Mouse (Mus musculus) gastrocnemius, postnatal 4 days (tissue): ENCODE data around the gene Cacna1c. TPM values are rescaled to one million over a fixed set of nuclear protein-coding genes. Genes with fewer than 3 reads are reported as not detected.
"Not testable (repeated sequence)": the region's sequence is repeated elsewhere in the genome, so short reads cannot be mapped to it uniquely, and the experiment has no call there.

Experiments
- DNase-seq, 2 experiments: peaks; one replicate each; pipeline ENCODE4 v3.0.0; 2021 to 2022; ENCODE audit warnings: low spot score in 2 of 2, mixed read lengths in 2 of 2
- total RNA-seq, 2 experiments: library from RNA; stranded (reverse); gene quantifications; 2 replicates each; pipeline ENCODE4 v1.2.3; 2021

Cacna1c gene
- total RNA-seq, 2 experiments from 2014 or later, result 7.5 to 9.9 TPM

DNA sequence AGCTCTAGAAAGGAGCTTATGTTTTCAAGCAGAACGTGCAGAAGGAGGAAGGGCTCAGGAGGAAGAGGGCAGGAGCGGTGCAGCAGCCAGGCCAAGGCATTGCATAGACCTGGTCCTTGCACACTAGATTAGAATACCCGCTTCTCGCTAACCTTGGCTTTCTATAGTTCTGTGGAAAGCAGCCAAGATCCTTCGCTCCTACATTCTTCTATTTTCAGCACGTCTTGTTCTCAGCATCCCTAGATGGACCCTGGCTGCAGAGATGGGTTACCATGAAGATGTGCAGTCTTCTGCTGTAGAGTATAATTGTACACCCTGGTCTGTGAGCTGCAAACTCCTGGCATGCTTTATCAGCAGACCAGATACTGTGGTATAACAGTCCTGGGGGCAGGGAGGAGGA lies 18.0 kb upstream of the Cacna1c start:
- no peak for DNase-seq

DNA sequence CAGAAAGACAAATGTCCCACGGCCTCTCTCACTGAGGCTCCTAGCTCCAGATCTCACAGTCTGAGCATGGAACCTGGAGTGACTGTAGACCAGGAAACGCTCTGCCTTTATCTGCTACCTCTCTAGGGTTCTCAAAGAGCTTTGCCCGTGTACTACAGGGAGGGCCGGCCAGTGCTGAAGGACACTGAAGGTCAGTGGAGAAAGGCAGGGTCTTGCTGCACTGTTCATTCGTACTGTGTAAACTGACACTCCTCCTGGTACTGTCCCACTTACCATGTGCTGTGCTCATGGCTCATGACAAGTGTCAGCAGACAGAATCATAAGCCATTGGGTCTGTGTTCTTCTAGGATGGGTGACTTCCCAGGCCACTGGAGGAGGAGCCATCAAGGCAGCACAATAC lies 17.2 kb upstream of the Cacna1c start:
- no peak for DNase-seq

DNA sequence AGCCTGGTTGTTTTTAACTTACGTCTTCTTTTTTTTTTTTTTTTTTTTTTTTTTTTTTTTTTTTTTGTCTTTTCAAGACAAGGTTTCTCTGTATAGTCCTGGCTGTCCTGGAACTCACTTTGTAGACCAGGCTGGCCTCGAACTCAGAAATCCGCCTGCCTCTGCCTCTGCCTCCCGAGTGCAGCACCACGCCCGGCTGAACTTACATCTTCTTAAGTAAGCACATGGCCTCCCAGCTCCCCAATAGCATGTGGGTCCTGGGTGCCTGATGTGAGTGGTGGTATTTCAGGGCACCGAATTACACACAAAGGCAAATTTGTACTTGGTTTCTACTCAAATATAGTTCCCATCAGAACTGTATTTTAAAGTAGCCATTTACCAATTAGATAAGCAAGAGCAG lies 9.8 kb upstream of the Cacna1c start:
- DNase-seq, result not testable (repeated sequence)

DNA sequence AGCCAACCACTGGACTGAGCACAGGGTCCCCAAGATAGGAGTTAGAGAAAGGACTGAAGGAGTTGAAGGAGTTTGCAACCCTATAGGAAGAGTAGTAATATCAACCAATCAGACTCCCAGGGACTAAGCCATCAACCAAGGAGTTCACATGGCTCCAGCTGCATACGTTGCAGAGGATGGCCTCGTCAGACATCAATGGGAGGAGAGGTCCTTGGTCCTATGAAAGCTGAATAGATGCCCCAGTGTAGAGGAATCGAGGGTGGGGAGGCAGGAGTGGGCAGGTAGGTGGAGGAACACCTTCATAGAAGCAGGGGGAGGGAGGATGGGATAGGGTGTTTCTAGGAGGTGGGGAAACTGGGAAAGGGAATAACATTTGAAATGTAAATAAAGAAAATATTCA lies 8.7 kb upstream of the Cacna1c start:
- DNase-seq, result no peak

DNA sequence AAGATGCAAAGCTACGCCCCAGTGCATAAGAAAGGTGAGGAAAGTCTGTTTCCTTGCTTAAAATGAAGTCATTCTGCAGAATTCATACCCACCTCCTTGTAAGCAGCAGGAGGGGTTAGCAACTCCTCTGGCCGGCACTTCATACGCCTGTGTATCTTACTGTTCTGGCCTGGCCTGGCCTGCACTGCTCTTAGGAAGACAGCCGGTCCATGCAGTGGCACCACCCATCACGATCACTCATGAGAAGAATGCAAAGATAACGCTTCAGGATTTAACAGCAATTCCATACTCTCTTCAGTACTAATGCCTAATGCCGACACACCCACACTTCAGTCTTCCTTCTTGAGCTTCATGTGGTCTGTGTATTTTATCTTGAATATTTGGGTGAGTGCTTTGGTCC lies 8.1 kb upstream of the Cacna1c start:
- no peak for DNase-seq

DNA sequence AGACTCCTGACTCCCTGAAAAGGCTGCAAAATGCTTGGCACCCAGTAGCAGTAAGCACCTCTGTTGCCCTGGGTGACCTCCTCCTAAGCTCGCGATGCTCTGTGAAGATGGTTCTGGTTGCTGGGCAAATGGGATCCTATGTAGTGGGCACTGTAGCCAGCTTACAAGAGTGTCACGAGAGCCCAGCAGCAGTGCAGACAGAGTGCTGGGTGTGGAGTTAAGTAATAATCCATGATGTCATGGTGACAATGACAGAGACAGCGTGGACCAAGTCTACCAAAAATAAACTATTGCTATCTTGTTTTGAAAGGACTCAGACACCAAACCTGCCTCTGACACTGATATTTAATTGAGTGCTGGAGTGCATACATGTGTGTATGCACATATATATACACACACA lies 5.4 kb upstream of the Cacna1c start:
- no peak for DNase-seq

DNA sequence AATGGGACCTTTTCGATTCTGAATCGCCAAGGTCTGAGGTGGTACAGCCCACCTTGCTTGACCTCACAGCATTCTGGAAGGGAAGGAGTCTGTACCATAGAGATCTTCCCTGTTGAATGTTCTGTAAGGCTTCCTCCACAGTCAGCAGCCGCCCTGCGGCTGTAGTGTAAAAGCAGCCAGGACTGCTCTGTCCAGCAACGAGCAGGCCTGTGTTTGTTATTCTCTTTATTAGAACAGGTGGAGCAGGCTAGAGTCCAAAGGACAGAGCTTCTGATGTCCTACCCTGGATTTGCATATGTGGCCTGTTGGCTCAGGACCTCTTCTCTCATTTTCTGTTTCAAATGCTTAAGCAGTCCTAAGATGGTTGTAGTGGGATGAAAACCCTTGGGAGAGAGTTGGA lies 4.1 kb upstream of the Cacna1c start:
- DNase-seq, result no peak

DNA sequence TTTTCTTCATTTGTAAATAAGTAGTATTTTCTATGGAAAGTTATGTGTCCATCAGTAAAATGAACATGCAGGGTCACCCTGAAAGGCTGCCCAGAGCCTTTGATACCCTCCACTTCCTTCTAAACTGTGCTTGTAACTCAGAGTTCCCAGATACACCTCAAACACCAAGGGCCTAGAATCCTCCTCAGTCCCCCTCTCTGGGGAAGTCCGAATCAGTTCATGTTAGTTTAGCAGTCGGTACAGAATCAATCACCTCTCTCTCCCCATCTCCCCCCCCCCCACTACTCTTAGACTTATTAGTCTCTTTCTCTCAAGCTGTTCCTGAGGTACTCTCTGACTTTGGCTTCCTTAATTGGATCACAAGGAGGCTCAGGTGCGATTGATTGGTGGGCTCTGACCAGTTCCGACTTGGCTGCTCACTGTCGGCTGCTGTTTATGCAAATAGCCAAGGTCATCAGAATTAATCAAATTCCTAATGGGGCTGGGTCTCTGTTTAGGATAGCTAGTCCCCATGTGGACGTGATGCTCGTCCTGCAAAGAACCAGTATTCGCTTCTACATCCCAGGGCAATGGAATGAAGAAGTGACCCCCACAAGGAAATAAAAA lies 3.2 kb upstream of the Cacna1c start:
- DNase-seq, result no peak

DNA sequence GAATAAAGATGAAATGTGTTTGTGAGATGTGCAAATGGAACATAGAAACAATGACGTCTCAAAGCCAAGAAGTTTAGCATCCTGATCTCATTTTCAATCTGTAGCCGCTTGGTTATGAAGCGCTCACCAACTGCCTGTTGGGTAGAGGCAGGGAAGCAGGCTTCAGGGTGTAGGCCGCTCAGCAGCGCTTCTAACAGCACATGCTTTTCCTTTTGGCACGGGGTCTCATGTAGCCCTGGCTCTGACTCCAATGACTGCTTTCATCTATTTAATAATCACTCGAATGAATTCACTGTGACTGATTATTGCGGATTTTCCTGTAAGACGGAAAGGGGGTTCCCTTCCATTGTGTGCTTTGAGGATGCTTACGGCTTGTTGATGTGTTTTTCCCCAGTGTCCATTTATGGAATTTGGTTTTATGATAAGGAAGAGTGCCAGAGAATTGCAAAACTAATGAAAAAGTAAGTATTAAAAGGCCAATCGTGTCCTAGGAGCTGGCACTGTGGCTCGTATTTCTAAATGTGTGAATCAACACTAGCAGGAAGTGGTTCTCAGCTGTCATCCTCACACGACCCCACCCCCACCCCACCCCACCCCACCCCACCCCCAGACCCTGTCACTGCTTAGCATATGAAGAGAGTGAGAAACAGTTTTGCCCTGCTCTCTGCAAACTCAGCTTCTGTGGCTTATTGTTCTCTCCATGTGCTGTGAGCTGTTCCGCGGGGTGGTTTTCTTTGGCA lies 2.5 kb upstream of the Cacna1c start:
- no peak for DNase-seq

DNA sequence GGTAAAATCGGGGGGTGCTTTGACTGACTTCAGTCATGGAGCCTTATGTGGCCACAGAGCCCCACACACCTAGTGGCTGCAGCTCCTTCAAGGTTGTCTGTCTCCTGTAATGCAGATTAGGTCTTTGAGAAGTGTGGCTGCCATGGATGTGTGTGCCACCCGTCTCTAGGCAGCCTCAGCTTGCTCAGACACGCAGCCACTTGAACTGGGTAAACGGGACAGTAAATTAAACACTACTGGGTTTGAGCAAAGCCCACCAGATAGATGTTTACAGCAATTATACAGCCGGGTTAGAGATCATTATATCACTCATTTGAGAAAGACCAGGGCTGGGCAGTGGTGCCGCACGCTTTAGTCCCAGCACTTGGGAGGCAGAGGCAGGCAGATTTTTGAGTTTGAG lies 1.6 kb downstream of the Cacna1c start:
- no peak for DNase-seq

DNA sequence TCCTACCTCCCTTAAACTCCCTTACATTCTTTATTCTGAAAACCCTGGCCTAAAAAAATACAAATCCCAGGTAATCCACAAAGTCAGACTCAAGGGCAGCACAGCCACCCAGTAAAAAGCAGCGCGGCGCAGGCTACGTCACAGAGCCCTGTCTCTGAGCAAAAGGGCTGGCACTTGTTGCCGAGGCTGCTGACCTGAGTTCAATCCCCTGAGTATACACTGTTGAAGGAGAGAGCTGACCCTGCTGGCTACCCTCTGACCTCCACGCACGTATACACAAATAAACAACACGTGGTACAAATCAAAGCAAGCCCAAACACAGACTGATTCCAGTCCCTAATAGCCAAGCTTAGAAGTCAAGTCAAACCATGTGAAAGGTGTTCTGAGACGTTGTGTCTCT lies 2.1 kb downstream of the Cacna1c start:
- no peak for DNase-seq

DNA sequence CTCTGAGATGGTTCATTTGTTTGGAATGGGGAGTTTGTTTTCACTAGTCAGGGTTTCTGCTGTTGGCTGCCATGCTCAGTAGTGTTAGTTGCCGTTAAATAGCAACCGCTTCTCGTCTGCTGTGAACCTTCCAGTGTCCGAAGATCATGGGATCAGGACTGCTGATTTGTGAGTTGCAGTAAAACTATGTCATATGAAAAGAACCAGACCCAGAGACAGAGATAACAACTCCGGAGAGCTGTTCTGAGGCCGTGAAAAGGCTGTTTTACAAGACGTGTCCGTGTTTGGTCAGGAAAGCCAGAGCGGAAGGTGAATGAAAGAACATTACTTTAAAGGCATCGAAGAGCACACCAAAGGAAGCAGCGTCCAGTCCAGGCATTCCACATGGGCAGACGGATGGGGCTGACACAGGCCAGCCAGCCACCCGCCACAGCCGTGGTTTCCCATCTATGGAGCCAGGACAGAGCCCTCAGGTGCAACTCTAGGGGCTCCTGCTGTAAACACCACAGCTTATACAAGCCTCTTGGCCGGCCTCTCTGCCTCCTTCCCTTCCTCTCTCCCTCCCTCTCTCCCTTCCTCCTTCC lies 2.6 kb downstream of the Cacna1c start:
- DNase-seq, result no peak

DNA sequence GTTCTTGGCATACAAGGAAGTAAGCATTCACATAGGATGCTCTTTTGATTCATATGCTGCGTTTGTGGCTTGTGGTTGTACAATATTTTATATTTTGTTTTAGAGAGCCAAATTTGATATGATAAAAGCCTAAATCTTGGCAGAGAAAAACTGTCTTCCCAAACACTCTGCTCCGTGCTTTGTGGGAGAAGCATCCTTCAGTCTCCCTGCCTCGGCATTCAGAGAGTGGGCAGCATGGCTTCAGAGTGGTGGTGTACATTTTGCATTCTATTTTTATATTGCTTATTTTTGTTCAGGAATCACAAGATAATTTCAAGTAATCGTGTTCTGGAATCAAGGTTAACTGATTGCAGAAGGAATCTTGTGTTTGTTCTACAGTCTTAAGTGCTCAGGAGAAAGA lies 4.7 kb downstream of the Cacna1c start:
- no peak for DNase-seq

DNA sequence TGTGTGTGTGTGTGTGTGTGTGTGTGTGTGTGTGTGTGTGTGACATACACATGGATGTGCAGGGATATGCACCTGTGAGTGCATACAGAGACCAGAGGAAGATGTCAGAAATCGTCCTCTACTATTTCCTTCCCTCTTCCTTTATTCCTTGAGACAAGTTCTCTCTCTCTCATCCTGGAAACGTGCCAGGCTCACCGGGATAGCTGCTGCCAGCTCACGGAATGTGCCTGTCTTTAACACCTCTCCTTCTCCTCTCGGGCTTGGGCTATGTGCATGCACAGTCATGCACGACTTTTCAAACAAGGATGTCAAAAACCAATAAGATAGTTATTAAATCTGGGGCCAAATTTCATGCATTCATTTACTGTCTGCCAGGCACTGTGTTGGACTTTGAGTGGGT lies 8.6 kb downstream of the Cacna1c start:
- DNase-seq, result no peak

DNA sequence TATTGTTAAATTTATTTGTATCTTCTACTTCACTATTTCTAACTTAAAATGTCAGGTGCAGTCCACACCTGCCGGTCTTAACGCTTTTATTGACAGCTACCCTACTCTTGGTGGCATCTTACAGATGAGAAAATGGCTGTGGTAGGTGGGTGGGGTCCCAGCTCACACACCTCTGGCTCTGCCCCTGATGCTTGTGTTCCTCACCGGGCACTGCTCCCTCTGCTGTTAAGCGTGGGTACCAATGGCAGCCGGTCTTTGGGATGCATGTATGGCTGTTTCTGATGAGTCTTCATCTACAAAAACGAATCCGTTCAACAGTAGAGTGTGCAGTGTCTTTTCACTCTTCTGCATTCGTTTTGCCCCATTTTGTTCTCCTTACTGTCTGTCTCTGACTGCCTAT lies 9.6 kb downstream of the Cacna1c start:
- DNase-seq, result no peak

DNA sequence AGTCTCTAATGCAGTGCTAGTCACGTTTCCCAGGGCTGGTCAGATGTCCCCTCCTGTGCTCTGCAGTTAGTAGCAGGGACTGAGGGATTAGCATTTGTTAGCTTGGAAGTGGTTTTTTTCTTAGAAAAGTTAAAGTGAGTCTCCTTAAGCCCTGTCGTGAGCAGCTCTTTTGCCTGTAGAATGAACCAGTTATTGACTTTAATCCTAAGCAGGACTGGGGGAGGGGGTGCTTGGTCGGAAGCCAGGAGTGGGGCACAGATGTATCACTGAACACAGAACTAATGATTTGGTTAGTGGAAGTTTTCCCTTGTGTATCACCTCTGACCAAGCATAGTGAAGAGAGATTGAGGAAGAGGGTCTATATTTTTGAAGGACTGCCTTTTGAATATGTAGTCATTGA lies 12.4 kb downstream of the Cacna1c start:
- no peak for DNase-seq

DNA sequence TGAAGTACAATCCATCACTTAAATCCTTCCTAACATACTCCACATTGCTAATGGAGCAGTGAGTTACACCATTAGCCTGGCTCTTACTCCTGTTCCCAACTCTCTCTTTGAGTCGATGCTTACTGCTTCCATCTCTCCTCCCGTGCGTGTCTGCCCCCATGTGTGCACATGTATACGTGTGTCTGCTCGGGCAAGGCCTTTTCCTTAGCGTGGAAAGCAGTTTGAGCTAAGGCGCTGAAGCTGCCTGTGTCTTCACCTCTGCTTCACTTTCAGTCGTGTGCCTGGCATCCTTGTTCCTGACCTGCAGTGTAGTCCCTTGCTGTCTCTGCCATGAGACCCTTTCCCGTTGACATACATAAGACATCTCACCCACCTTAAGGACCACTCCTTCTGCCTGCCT lies 14.0 kb downstream of the Cacna1c start:
- DNase-seq, result no peak

DNA sequence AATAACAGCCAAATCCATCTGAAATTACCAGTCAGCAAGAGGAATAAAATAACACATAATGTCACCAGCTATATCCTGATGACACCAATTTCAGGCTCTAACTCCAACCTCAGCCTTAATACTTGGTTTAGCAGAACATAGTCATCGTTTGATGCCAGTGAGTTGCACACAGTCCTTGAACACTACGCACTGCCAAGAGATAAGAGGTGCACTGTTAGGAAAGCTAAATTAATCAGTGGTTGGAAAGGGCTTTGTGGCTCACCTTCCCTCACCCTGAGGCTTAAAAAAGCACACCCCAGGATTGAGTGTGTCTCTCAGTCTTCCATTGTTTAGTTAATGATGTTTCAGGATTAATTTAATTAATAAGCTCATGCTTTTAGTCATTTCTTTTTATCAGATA lies 16.0 kb downstream of the Cacna1c start:
- no peak for DNase-seq

DNA sequence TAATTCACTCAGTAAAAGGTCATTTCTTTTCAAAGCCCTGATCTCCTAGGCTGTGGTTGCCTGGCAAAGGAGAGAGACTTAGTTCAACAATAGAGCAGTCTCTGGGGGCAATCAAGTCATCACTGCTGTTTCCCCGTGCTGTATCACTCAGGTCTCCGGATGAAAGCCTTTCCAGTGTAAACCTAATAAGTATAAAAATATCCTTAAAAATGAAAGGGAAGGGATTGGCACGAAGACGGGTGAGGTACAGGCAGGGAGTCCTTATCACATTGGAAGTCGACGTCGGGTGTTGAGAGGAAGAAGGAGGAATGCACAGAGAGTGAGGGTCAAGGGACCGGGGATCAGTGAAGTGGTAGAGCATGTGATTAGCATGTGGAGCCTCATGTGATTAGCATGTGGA lies 19.1 kb downstream of the Cacna1c start:
- no peak for DNase-seq

DNA sequence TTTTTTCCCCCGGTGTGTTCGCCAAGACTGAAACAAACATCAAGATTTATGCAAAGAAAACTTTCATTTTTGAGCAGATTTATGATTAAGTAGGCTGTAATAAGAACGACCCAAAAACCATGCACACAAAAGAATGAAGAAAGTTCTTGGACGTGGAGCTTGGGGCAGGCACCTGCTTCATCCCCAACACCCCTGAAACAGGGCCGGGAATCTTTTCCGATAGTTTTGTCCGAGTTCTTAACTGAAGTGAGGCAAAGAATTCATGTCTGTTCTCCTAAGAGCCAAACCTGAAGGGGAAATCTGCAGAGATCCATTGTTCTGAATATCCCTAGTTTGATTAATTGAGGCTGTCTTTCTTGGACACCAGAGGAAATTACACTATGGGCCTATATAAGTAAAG lies 20.1 kb downstream of the Cacna1c start:
- no peak for DNase-seq

DNA sequence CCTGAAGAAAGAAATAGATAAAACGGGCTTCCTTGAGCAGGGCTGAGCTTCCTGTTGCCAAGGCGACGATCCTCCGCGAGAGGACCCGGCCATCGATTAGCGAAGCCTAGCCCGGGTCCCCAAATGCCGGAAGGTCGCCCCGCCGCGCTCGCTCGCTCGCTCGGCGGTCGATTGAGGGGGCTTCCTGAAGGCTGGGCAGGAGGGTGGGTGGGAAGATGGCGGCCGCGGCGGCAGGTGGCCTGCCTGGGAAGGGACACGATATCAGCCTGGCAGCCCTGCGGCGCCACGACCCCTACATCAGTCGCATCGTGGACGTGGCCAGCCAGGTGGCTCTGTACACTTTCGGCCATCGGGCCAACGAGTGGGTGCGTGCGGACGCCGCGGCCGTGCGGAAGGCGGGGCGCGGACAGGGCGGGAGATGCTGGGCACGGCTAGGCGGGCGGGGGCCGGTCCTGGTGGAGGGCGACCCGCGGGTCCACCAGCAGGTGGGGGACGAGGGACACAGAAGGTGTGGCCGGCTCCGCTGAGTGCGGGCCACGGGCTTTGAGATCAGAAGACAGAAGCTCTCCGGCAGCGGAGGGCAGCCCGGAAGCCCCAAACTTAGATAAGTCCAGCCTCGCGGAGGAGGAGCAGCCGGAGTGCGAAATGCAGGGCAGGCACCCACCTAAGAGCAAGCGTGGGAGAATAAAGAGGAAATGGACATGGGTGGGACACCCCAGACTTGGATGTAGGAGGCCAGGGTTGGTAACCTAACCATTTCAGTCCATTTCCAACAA lies 21.0 kb downstream of the Cacna1c start, which contains the start of gene Dcp1b:
Dcp1b (plus strand) TSS at position 176 of the 776 bp plus-strand sequence.
- peak; percentile 78 to 89 for DNase-seq
